Mouse (Mus musculus): ENCODE measurements around the gene Add1. TPM values are rescaled to one million over a fixed set of nuclear protein-coding genes. Genes with fewer than 3 reads are reported as not detected.

Gene Add1
- total RNA-seq, 2 experiments from 2014 or later = 444 to 448 TPM

GRCm38 (mm10) chr5:34534776-34535581, 38.5 kb upstream of the Add1 start:
- DNase-seq (ENCODE audit: low spot score in 2 of 2) = no peak
- Histone ChIP-seq H3K27ac (peak overlapping the region; percentile 55; the same call in 1 of the 2 replicates), H3K4me3 (no peak overlapping the region)
- TF ChIP-seq CTCF (conservative IDR thresholded peaks at IDR 0.05) = no peak

- H3K27ac ChIP-seq = no peak overlapping the region
- no peak for TF ChIP-seq CTCF (conservative IDR thresholded peaks at IDR 0.05)
- no peak for DNase-seq (ENCODE audit: low spot score in 2 of 2)
- H3K4me3 ChIP-seq = no peak overlapping the region
These were observed 37.6 kb upstream of the Add1 start for GRCm38 (mm10) chr5:34535831-34536230.

GRCm38 (mm10) chr5:34538079-34538478, 35.4 kb upstream of the Add1 start:
- H3K27ac ChIP-seq = no peak overlapping the region
- H3K4me3 ChIP-seq = no peak overlapping the region
- DNase-seq (ENCODE audit: low spot score in 2 of 2) = no peak
- TF ChIP-seq CTCF (conservative IDR thresholded peaks at IDR 0.05) = no peak

- Histone ChIP-seq H3K27ac (no peak overlapping the region), H3K4me3 (no peak overlapping the region)
- DNase-seq (ENCODE audit: low spot score in 2 of 2) = no peak
- peak; percentile 63 for TF ChIP-seq CTCF (conservative IDR thresholded peaks at IDR 0.05)
These were observed 34.9 kb upstream of the Add1 start for GRCm38 (mm10) chr5:34538527-34538926.

- no peak for DNase-seq (ENCODE audit: low spot score in 2 of 2)
- H3K27ac ChIP-seq = no peak overlapping the region
- no peak overlapping the region for H3K4me3 ChIP-seq
- TF ChIP-seq CTCF (conservative IDR thresholded peaks at IDR 0.05) = no peak
These were observed 34.3 kb upstream of the Add1 start for GRCm38 (mm10) chr5:34539121-34539520.

- no peak overlapping the region for H3K27ac ChIP-seq
- no peak for DNase-seq (ENCODE audit: low spot score in 2 of 2)
- no peak for TF ChIP-seq CTCF (conservative IDR thresholded peaks at IDR 0.05)
- H3K4me3 ChIP-seq = no peak overlapping the region
These were observed 31.3 kb upstream of the Add1 start for GRCm38 (mm10) chr5:34542166-34542565.

- Histone ChIP-seq H3K4me3 (no peak overlapping the region), H3K27ac (no peak overlapping the region)
- TF ChIP-seq CTCF (conservative IDR thresholded peaks at IDR 0.05) = no peak
- no peak for DNase-seq (ENCODE audit: low spot score in 2 of 2)
These were observed 30.4 kb upstream of the Add1 start for GRCm38 (mm10) chr5:34543114-34543513.

GRCm38 (mm10) chr5:34547410-34547809, 26.1 kb upstream of the Add1 start:
- Histone ChIP-seq H3K4me3 (no peak overlapping the region), H3K27ac (no peak overlapping the region)
- peak; percentile 80 for TF ChIP-seq CTCF (conservative IDR thresholded peaks at IDR 0.05)
- DNase-seq (ENCODE audit: low spot score in 2 of 2) = no peak

- TF ChIP-seq CTCF (conservative IDR thresholded peaks at IDR 0.05) = no peak
- DNase-seq (ENCODE audit: low spot score in 2 of 2) = no peak
- H3K27ac ChIP-seq = no peak overlapping the region
- peak overlapping the region; percentile 64 for H3K4me3 ChIP-seq
These were observed 24.4 kb upstream of the Add1 start for GRCm38 (mm10) chr5:34549135-34549482.

- DNase-seq (ENCODE audit: low spot score in 2 of 2) = no peak
- peak; percentile 46 for TF ChIP-seq CTCF (conservative IDR thresholded peaks at IDR 0.05)
- Histone ChIP-seq H3K4me3 (peak overlapping the region; percentile 64), H3K27ac (peak overlapping the region; percentile 53; the same call in 1 of the 2 replicates)
These were observed 23.8 kb upstream of the Add1 start for GRCm38 (mm10) chr5:34549483-34550221.

- H3K27ac ChIP-seq = no peak overlapping the region
- H3K4me3 ChIP-seq = peak overlapping the region; percentile 64; the same call in 1 of the 2 replicates
- no peak for TF ChIP-seq CTCF (conservative IDR thresholded peaks at IDR 0.05)
- DNase-seq (ENCODE audit: low spot score in 2 of 2) = no peak
These were observed 23.2 kb upstream of the Add1 start for GRCm38 (mm10) chr5:34550251-34550650.

GRCm38 (mm10) chr5:34551821-34552220, 21.6 kb upstream of the Add1 start:
- DNase-seq (ENCODE audit: low spot score in 2 of 2) = no peak
- Histone ChIP-seq H3K27ac (no peak overlapping the region), H3K4me3 (no peak overlapping the region)
- TF ChIP-seq CTCF (conservative IDR thresholded peaks at IDR 0.05) = no peak

GRCm38 (mm10) chr5:34563854-34564253, 9.6 kb upstream of the Add1 start:
- no peak for TF ChIP-seq CTCF (conservative IDR thresholded peaks at IDR 0.05)

More at GRCm38 (mm10) chr5:34563854-34564253, 9.6 kb upstream of the Add1 start:
- Histone ChIP-seq H3K27ac (no peak overlapping the region), H3K4me3 (no peak overlapping the region)
- DNase-seq (ENCODE audit: low spot score in 2 of 2) = no peak

Data from layer of hippocampus, adult 2 months (tissue).